Comparison of ENCODE assay signal across 26 mouse cellular contexts in genomic region chr7:82366056-82366455, GRCm38 (mm10). TPM values are rescaled to one million over a fixed set of nuclear protein-coding genes. Genes with fewer than 3 reads are reported as not detected.
DNase-seq lines count a peak whose midpoint lies in the region; ATAC-seq and TF ChIP-seq lines count a peak whose summit lies in the region.
"Had no signal": no experiment of that assay in that cellular context is flagged by ENCODE, and none has a peak within 500 bp of the region (broad histone marks: within the 10 kb centered on the region; RNA-seq: fewer than 3 reads in every experiment).

No protein-coding gene starts in this region.

- WGBS in intestine, embryonic 14.5 days: 27% methylated on average over 4 of the region's 4 CpGs
- WGBS in intestine, postnatal 0 days: 54% methylated on average over 4 of the region's 4 CpGs
- 72% methylated on average over 4 of the region's 4 CpGs for WGBS in hindbrain, embryonic 11.5 days

- peak; percentile 44 for DNase-seq in intestine, embryonic 14.5 days (ENCODE audit: low spot score)
- peak; percentile 16 for DNase-seq in kidney, postnatal 14 days
- DNase-seq in kidney, postnatal 36 days: no peak
- DNase-seq in 416B (ENCODE audit: low read depth): peak; percentile 3
- peak; percentile 3 for DNase-seq in induced T-regulatory cell, adult 2 months (ENCODE audit: low read depth)
- no peak for DNase-seq in layer of hippocampus, adult 9-11 months
- DNase-seq in hindbrain, embryonic 11.5 days (ENCODE audit: low spot score): no peak
- DNase-seq: adrenal gland, adult 8-10 months; B cell, adult 2 months; cerebellum, adult 18-20 months; cerebellum, postnatal 14 days; gastrocnemius, postnatal 25 days; heart, adult 2 months; heart, postnatal 4 days; liver, postnatal 0 days; right cerebral cortex, postnatal 4 days; thymus, adult 18-20 months; thymus, postnatal 4 days had no signal

- no peak overlapping the region for H3K9ac ChIP-seq in intestine, embryonic 14.5 days (ENCODE audit: low read length)
- H3K9ac ChIP-seq in intestine, postnatal 0 days (ENCODE audit: low read depth, low read length): no peak overlapping the region
- no peak overlapping the region for H3K9ac ChIP-seq in hindbrain, embryonic 11.5 days (ENCODE audit: low read depth, low read length)
- H3K9ac ChIP-seq: embryonic facial prominence, embryonic 12.5 days; forebrain, embryonic 12.5 days; heart, embryonic 15.5 days; hindbrain, embryonic 15.5 days; liver, postnatal 0 days had no signal

- H3K36me3 ChIP-seq in intestine, embryonic 14.5 days (ENCODE audit: control insufficient read depth, insufficient read depth, low read length): no peaks in the 10 kb centered on the region
- H3K36me3 ChIP-seq in intestine, postnatal 0 days (ENCODE audit: control insufficient read depth, insufficient read depth): no peaks in the 10 kb centered on the region
- H3K36me3 ChIP-seq in hindbrain, embryonic 11.5 days (ENCODE audit: control insufficient read depth, insufficient read depth, low read length): no peaks in the 10 kb centered on the region
- H3K36me3 ChIP-seq: embryonic facial prominence, embryonic 12.5 days; forebrain, embryonic 12.5 days; heart, embryonic 15.5 days; hindbrain, embryonic 15.5 days had no signal

- H3K4me2 ChIP-seq in intestine, embryonic 14.5 days (ENCODE audit: low read length): no peak overlapping the region
- H3K4me2 ChIP-seq in intestine, postnatal 0 days (replicated peaks; ENCODE audit: low read depth): no peak overlapping the region
- H3K4me2 ChIP-seq in hindbrain, embryonic 11.5 days (replicated peaks; ENCODE audit: low read depth, low read length): no peak overlapping the region
- H3K4me2 ChIP-seq: embryonic facial prominence, embryonic 12.5 days; forebrain, embryonic 12.5 days; heart, embryonic 15.5 days; hindbrain, embryonic 15.5 days; midbrain, embryonic 11.5 days had no signal

- H3K27me3 ChIP-seq in intestine, embryonic 14.5 days (replicated peaks; ENCODE audit: control insufficient read depth, insufficient read depth, low read length): no peaks in the 10 kb centered on the region
- H3K27me3 ChIP-seq in intestine, postnatal 0 days (replicated peaks; ENCODE audit: control insufficient read depth, insufficient read depth, low read length): no peaks in the 10 kb centered on the region
- H3K27me3 ChIP-seq in hindbrain, embryonic 11.5 days (ENCODE audit: control insufficient read depth, insufficient read depth, low read length): no peaks in the 10 kb centered on the region
- H3K27me3 ChIP-seq: embryonic facial prominence, embryonic 12.5 days; forebrain, embryonic 12.5 days; heart, embryonic 15.5 days; hindbrain, embryonic 15.5 days had no signal

- peak overlapping the region; percentile 70; the same call in 1 of the 2 replicates for H3K27ac ChIP-seq in intestine, embryonic 14.5 days (ENCODE audit: low read depth)
- no peak overlapping the region for H3K27ac ChIP-seq in intestine, postnatal 0 days (ENCODE audit: low read depth, low read length)
- no peak overlapping the region for H3K27ac ChIP-seq in hindbrain, embryonic 11.5 days (ENCODE audit: low read depth, low read length)
- H3K27ac ChIP-seq: embryonic facial prominence, embryonic 12.5 days; forebrain, embryonic 12.5 days; heart, adult 2 months; heart, embryonic 15.5 days; hindbrain, embryonic 15.5 days had no signal

- H3K4me1 ChIP-seq in intestine, embryonic 14.5 days (replicated peaks; ENCODE audit: control insufficient read depth, insufficient read depth, low read length): 0 out of 2 replicates have a peak, but pooled peaks cover 5% of the 10 kb centered on the region
- no peaks in the 10 kb centered on the region for H3K4me1 ChIP-seq in intestine, postnatal 0 days (replicated peaks; ENCODE audit: control insufficient read depth, insufficient read depth, low read length)
- no peaks in the 10 kb centered on the region for H3K4me1 ChIP-seq in hindbrain, embryonic 11.5 days (replicated peaks; ENCODE audit: control insufficient read depth, insufficient read depth, low read length)
- H3K4me1 ChIP-seq: forebrain, embryonic 12.5 days; heart, embryonic 15.5 days; hindbrain, embryonic 15.5 days had no signal

- no peak for ATAC-seq in intestine, embryonic 14.5 days (replicated peaks; ENCODE audit: low FRiP score, low TSS enrichment, low read depth)
- ATAC-seq in intestine, postnatal 0 days: no peak
- ATAC-seq in hindbrain, embryonic 11.5 days (ENCODE audit: low FRiP score): no peak
- ATAC-seq: activated CD4-positive, CD25-positive, alpha-beta regulatory T cell, adult 4 months; liver, postnatal 0 days had no signal

- no peak for TF ChIP-seq CTCF in intestine, postnatal 0 days (IDR thresholded peaks at IDR 0.05; ENCODE audit: low read depth)

- no peaks in the 10 kb centered on the region for H3K9me3 ChIP-seq in intestine, embryonic 14.5 days (ENCODE audit: control insufficient read depth, low read length)
- no peaks in the 10 kb centered on the region for H3K9me3 ChIP-seq in intestine, postnatal 0 days (ENCODE audit: control insufficient read depth)
- H3K9me3 ChIP-seq in hindbrain, embryonic 11.5 days (ENCODE audit: control insufficient read depth, low read length): no peaks in the 10 kb centered on the region
- H3K9me3 ChIP-seq: embryonic facial prominence, embryonic 12.5 days; forebrain, embryonic 12.5 days; heart, embryonic 15.5 days; hindbrain, embryonic 15.5 days had no signal

- H3K4me3 ChIP-seq in intestine, embryonic 14.5 days (ENCODE audit: low read depth, low read length): no peak overlapping the region
- H3K4me3 ChIP-seq in intestine, postnatal 0 days (ENCODE audit: low read depth, low read length): no peak overlapping the region
- H3K4me3 ChIP-seq in hindbrain, embryonic 11.5 days (ENCODE audit: low read depth, low read length): no peak overlapping the region
- H3K4me3 ChIP-seq: embryonic facial prominence, embryonic 12.5 days; erythroblast, embryonic 14.5 days; forebrain, embryonic 12.5 days; heart, adult 2 months; heart, embryonic 15.5 days; hindbrain, embryonic 15.5 days had no signal

RNA-seq across cellular contexts. Expression of gene Adamtsl3, which starts 30.6 kb away (rescaled TPM):
- polyA plus RNA-seq in intestine, embryonic 14.5 days (2014; fragmentation: Nextera tagmentation; extraction: Ambion mirVana): 0.41 and 0.56 TPM in 2 replicates
- polyA plus RNA-seq in intestine, postnatal 0 days (2015; fragmentation: Nextera tagmentation; extraction: Ambion mirVana): 0.96 and 1.3 TPM in 2 replicates
- 0.15 and 0.66 TPM in 2 replicates for polyA plus RNA-seq in hindbrain, embryonic 11.5 days (2014; fragmentation: Nextera tagmentation; extraction: Ambion mirVana)
- polyA plus RNA-seq: erythroblast, embryonic 14.5 days; midbrain, embryonic 11.5 days had no signal

Comparison
In these comparisons a context has a peak if more than half of its experiments do, and no peak if none do; other contexts are left out.
1. DNase-seq: peak in intestine, embryonic 14.5 days (single experiment), kidney, postnatal 14 days (single experiment), 416B (single experiment) and induced T-regulatory cell, adult 2 months (single experiment); none in kidney, postnatal 36 days (0 of 2), layer of hippocampus, adult 9-11 months (single experiment) and hindbrain, embryonic 11.5 days (single experiment).